Mouse (Mus musculus) A20 (cell line): Measurements from ENCODE around the gene Hmcn1.

ENCODE experiments used
- DNase-seq: peaks from one replicate; pipeline ENCODE4 v3.0.0-alpha.2; 2011; ENCODE audit warnings: low read depth, low spot score

The Hmcn1 gene

GRCm38 (mm10) chr1:150537410-150538128 is 455.7 kb downstream of the Hmcn1 start:
- no peak for DNase-seq

- DNase-seq = no peak
These were observed 457.3 kb downstream of the Hmcn1 start for GRCm38 (mm10) chr1:150535770-150536534.

GRCm38 (mm10) chr1:150534587-150534986 is 458.6 kb downstream of the Hmcn1 start:
- no peak for DNase-seq

- DNase-seq = no peak
These were observed 480.2 kb downstream of the Hmcn1 start for GRCm38 (mm10) chr1:150513041-150513440.
